Mouse (Mus musculus): ENCODE measurements around the gene Usp48. TPM values are rescaled to one million over a fixed set of nuclear protein-coding genes. Genes with fewer than 3 reads are reported as not detected.

Gene Usp48
- polyA plus RNA-seq, 1 experiment from 2014 or later = 69.2 TPM

- no peaks in the 10 kb centered on the region for H3K36me3 ChIP-seq
- no peak overlapping the region for H3K27ac ChIP-seq (replicated peaks)
- H3K4me3 ChIP-seq = no peak overlapping the region
- H3K9me3 ChIP-seq = no peaks in the 10 kb centered on the region
- H3K4me1 ChIP-seq (replicated peaks) = peaks cover 39% of the 10 kb centered on the region
- H3K9ac ChIP-seq = no peak overlapping the region
- 77% methylated on average over 7 of the region's 7 CpGs for WGBS
- H3K27me3 ChIP-seq = no peaks in the 10 kb centered on the region
- 0 out of 2 replicates have a peak, but pooled peaks have one; percentile 26 for ATAC-seq (ENCODE audit: low read depth)
- no peak overlapping the region for H3K4me2 ChIP-seq
These were observed 104.8 kb downstream of the Usp48 start for GRCm38 (mm10) chr4:137698076-137698985.

DNA sequence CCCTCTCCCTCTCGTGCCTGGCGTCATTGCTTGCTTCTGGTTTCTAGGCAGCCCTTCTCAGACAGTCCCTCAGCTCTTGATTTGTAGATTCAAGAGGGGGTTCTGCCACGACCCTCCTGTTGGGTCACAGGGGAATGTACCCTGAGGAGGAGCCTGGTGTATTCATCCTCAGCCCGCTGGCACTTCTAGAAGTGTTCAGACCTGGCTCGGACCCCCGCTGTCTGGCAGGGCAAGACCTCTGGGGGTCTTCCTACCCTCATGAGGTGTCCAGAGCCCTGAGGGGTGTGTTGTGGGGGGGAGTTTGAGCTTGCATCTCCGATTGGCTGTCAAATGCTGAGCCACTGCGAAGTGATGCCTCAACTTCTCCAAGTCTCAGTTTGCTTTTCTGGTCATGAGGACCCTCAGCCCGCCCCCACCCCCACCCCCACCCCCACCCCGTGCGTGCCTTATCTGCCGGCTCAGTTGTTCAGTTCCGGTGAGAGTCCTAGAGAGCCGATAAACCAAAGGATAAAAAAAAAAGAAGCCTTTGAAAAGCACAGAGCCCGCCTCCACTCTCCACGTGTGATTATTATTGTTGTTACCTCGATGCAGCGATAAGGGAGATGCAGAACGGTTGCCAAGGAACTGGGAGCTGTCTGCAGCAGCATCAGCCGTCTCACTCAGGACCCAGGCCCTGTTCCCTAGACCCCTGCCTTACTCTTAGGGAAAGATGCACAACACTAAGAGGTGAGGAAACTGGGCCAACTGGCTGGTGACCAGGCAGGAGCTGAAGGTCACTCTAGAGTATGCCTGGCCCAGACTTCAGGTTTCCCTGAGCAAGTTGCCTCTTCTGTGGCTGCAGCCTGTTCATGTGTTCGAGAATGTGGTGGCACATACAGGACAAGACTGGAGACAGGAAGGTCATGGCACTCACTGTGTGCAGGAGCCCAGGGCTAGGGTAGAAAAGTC is 106.0 kb downstream of the Usp48 start:
- 62% methylated on average over 21 of the region's 21 CpGs for WGBS
- no peak for ATAC-seq (ENCODE audit: low read depth)
- H3K4me1 ChIP-seq (replicated peaks) = peaks cover 42% of the 10 kb centered on the region
- H3K9me3 ChIP-seq = no peaks in the 10 kb centered on the region
- H3K27me3 ChIP-seq = no peaks in the 10 kb centered on the region
- H3K4me2 ChIP-seq = no peak overlapping the region
- H3K4me3 ChIP-seq = no peak overlapping the region
- no peak overlapping the region for H3K27ac ChIP-seq (replicated peaks)
- no peak overlapping the region for H3K9ac ChIP-seq
- H3K36me3 ChIP-seq = no peaks in the 10 kb centered on the region

- 65% methylated on average over 6 of the region's 6 CpGs for WGBS
- no peak for ATAC-seq (ENCODE audit: low read depth)
- H3K4me1 ChIP-seq (replicated peaks) = peaks cover 41% of the 10 kb centered on the region
These were observed 107.4 kb downstream of the Usp48 start for GRCm38 (mm10) chr4:137700960-137701359.

GRCm38 (mm10) chr4:137703077-137703476 is 109.5 kb downstream of the Usp48 start:
- no peak for ATAC-seq (ENCODE audit: low read depth)
- Histone ChIP-seq H3K9ac (no peak overlapping the region), H3K36me3 (no peaks in the 10 kb centered on the region), H3K4me2 (no peak overlapping the region), H3K4me3 (no peak overlapping the region), H3K27ac (replicated peaks) (no peak overlapping the region), H3K4me1 (replicated peaks) (peaks cover 44% of the 10 kb centered on the region), H3K27me3 (no peaks in the 10 kb centered on the region), H3K9me3 (no peaks in the 10 kb centered on the region)
- WGBS = 89% methylated on average over 5 of the region's 5 CpGs

More at GRCm38 (mm10) chr4:137700960-137701359, 107.4 kb downstream of the Usp48 start:
- no peak overlapping the region for H3K9ac ChIP-seq
- H3K27me3 ChIP-seq = no peaks in the 10 kb centered on the region
- H3K27ac ChIP-seq (replicated peaks) = no peak overlapping the region
- H3K9me3 ChIP-seq = no peaks in the 10 kb centered on the region
- no peaks in the 10 kb centered on the region for H3K36me3 ChIP-seq
- no peak overlapping the region for H3K4me3 ChIP-seq
- no peak overlapping the region for H3K4me2 ChIP-seq

GRCm38 (mm10) chr4:137704561-137704960 is 111.0 kb downstream of the Usp48 start:
- H3K36me3 ChIP-seq = no peaks in the 10 kb centered on the region
- no peak for ATAC-seq (ENCODE audit: low read depth)
- no peak overlapping the region for H3K4me2 ChIP-seq

DNA sequence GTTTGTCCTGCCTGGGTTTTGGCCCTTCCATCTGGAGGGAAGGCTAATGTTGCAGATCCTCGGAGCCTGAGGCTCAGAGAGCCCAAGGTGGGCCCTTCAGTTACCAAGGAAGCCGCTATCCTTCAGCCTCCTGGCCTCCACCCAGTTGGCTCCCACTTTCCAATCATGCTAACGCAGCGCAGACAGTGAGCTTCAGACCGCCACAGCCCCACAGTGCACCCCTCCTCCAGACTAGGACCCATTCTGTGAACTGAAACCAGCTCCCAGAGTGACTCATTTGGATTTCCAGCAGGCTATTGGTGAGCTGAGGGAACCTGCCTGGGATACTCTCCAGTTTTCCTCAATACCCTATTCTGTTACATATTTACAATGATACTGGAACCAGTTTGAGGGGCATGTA is 111.8 kb downstream of the Usp48 start:
- Histone ChIP-seq H3K4me2 (no peak overlapping the region), H3K36me3 (no peaks in the 10 kb centered on the region), H3K4me3 (no peak overlapping the region), H3K27ac (replicated peaks) (no peak overlapping the region), H3K27me3 (peaks cover 4% of the 10 kb centered on the region; the same call in 1 of the 2 replicates), H3K9me3 (no peaks in the 10 kb centered on the region), H3K9ac (no peak overlapping the region), H3K4me1 (replicated peaks) (peaks cover 48% of the 10 kb centered on the region)
- WGBS = 82% methylated on average over 5 of the region's 5 CpGs
- no peak for ATAC-seq (ENCODE audit: low read depth)

More at GRCm38 (mm10) chr4:137704561-137704960, 111.0 kb downstream of the Usp48 start:
- Histone ChIP-seq H3K9ac (no peak overlapping the region), H3K9me3 (no peaks in the 10 kb centered on the region), H3K27ac (replicated peaks) (no peak overlapping the region), H3K4me1 (replicated peaks) (peaks cover 46% of the 10 kb centered on the region), H3K4me3 (no peak overlapping the region), H3K27me3 (peaks cover 4% of the 10 kb centered on the region; the same call in 1 of the 2 replicates)
- WGBS = 52% methylated on average over 2 of the region's 2 CpGs

- H3K4me3 ChIP-seq = no peak overlapping the region
- ATAC-seq (ENCODE audit: low read depth) = peak; percentile 9; the same call in 1 of the 2 replicates
- peaks cover 4% of the 10 kb centered on the region; the same call in 1 of the 2 replicates for H3K27me3 ChIP-seq
- WGBS = 68% methylated on average over 7 of the region's 7 CpGs
- peak overlapping the region; percentile 88; the same call in 1 of the 2 replicates for H3K4me2 ChIP-seq
- peak overlapping the region; percentile 62 for H3K27ac ChIP-seq (replicated peaks)
- peaks cover 48% of the 10 kb centered on the region for H3K4me1 ChIP-seq (replicated peaks)
- H3K9me3 ChIP-seq = no peaks in the 10 kb centered on the region
- H3K9ac ChIP-seq = peak overlapping the region; percentile 34
- H3K36me3 ChIP-seq = no peaks in the 10 kb centered on the region
These were observed 113.0 kb downstream of the Usp48 start for GRCm38 (mm10) chr4:137706510-137706909.

- H3K27me3 ChIP-seq = peaks cover 4% of the 10 kb centered on the region; the same call in 1 of the 2 replicates
- peak overlapping the region; percentile 88 for H3K4me2 ChIP-seq
- WGBS = 3% methylated on average over 38 of the region's 52 CpGs
- ATAC-seq (ENCODE audit: low read depth) = peak; percentile 81
- H3K4me3 ChIP-seq = peak overlapping the region; percentile 55
- H3K9ac ChIP-seq = peak overlapping the region; percentile 84
- H3K9me3 ChIP-seq = no peaks in the 10 kb centered on the region
- H3K4me1 ChIP-seq (replicated peaks) = peaks cover 48% of the 10 kb centered on the region
- H3K27ac ChIP-seq (replicated peaks) = peak overlapping the region; percentile 62
- H3K36me3 ChIP-seq = no peaks in the 10 kb centered on the region
These were observed 113.8 kb downstream of the Usp48 start for GRCm38 (mm10) chr4:137707216-137707990.

Other genes starting within 250 kb of the Usp48 start
- 869 and 879 TPM in 2 replicates for gene Cdc42, start 236.0 kb upstream of the Usp48 start, polyA plus RNA-seq (2015; fragmentation: Nextera tagmentation; extraction: Ambion mirVana)
- not detected in 2 replicates for gene Cela3a, start 184.0 kb upstream of the Usp48 start, polyA plus RNA-seq (2015; fragmentation: Nextera tagmentation; extraction: Ambion mirVana)
- not detected in 2 replicates for gene Cela3b, start 163.2 kb upstream of the Usp48 start, polyA plus RNA-seq (2015; fragmentation: Nextera tagmentation; extraction: Ambion mirVana)
- gene 1700013G24Rik, start 140.5 kb upstream of the Usp48 start, polyA plus RNA-seq (2015; fragmentation: Nextera tagmentation; extraction: Ambion mirVana) = not detected in 2 replicates
- gene Hspg2, start 125.0 kb upstream of the Usp48 start, polyA plus RNA-seq (2015; fragmentation: Nextera tagmentation; extraction: Ambion mirVana) = 8.6 and 9.6 TPM in 2 replicates
- gene Ldlrad2, start 19.2 kb upstream of the Usp48 start, polyA plus RNA-seq (2015; fragmentation: Nextera tagmentation; extraction: Ambion mirVana) = not detected in 2 replicates
- 39.5 and 51.2 TPM in 2 replicates for gene Rap1gap, start 71.0 kb downstream of the Usp48 start, polyA plus RNA-seq (2015; fragmentation: Nextera tagmentation; extraction: Ambion mirVana)
- gene Alpl, start 202.6 kb downstream of the Usp48 start, polyA plus RNA-seq (2015; fragmentation: Nextera tagmentation; extraction: Ambion mirVana) = 7.1 and 7.7 TPM in 2 replicates

All from neural tube, embryonic 13.5 days (tissue).